Mouse (Mus musculus): ENCODE results near the gene Fntb.
A peak's percentile ranks its signal among the peaks of the same experiment; 100 is the strongest.
"Not testable (repeated sequence)": the region's sequence is repeated elsewhere in the genome, so short reads cannot be mapped to it uniquely, and the experiment has no call there.

The Fntb gene

GRCm38 (mm10) chr12:76837101-76837843 lies 71.9 kb downstream of the Fntb start:
- peak; percentile 99 for DNase-seq (ENCODE audit: low read depth, low spot score)

DNA sequence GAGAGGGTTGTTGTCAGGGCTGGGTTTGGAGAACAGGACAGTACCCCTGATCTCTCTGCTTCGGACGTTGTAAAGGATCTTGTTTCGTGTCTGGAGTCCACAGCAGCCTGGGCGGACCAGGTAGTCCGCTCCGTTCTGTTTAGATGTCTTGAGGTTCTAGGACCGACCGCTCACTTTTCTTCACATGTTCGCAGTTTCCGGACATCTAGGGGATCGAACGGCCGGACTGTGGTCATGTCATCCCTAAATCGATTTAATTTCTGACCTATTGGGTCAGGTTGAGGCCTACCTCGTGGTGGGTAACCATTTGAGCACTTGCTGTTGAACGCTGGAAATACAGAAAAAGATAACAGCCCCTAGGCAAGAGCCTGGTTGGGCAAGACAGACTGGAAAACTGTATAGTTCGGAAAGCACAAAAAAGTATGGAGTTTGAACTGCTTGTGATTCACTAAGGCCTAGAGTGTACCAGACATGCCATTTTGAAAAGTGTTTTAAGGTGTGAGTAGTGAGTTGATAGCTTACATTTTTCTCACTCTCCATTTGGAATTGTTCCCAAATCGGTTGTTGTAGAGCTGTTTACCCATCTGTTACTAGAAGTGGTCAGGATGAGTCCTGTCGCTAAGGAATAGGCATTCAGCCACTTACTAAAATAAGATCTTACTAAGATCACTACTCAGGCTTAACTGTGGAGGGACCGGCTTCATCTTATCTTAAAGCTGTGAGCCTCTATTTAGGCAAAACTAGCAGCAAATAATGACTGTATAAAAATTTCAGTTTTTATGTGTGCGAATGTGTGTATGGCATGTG lies 72.7 kb downstream of the Fntb start:
- peak; percentile 80 for DNase-seq (ENCODE audit: low read depth, low spot score)

- no peak for DNase-seq (ENCODE audit: low read depth, low spot score)
Observed at GRCm38 (mm10) chr12:76839298-76839697, 73.9 kb downstream of the Fntb start.

- DNase-seq (ENCODE audit: low read depth, low spot score): no peak
Observed at GRCm38 (mm10) chr12:76840081-76840480, 74.7 kb downstream of the Fntb start.

GRCm38 (mm10) chr12:76844346-76845061 lies 79.1 kb downstream of the Fntb start:
- DNase-seq (ENCODE audit: low read depth, low spot score): no peak

DNA sequence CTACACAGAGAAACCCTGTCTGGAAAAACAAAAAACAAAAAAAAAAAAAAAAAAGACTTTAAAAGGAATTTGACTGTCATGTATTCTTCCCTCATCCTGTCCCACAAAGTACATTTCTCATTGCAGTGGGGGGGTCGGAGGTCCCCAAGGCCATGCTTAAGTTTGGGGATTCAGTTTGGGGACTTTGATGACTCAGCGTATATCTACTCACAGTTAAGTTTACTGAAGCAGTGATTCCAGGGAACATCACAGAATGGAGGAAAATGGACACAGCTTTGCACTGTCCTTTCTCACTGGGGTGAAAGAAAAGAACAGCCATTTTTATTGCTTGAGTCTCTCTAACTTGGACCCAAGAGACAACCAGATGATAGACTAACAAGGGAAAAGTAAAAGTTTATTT lies 87.0 kb downstream of the Fntb start:
- DNase-seq (ENCODE audit: low read depth, low spot score): no peak

GRCm38 (mm10) chr12:76853378-76854142 lies 88.2 kb downstream of the Fntb start:
- no peak for DNase-seq (ENCODE audit: low read depth, low spot score)

DNA sequence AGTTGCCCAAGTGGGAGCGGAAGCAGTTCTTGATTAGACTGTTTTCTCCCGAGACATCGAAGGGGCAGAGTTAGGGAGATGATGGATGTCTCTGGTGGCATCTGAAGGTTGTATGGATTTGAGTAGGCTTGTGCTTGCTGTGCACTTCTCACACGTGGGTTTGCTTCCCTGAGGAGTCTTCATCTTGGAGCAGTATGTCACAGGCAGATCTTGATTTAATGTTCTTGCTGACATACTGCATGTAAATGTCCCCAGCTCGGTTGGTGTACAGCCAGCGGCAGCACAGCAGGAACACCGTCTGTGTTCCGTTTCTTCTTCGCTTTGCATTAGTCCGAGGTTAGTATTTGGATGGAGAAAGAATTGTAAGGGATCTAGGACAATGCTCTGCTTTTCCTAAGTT lies 91.7 kb downstream of the Fntb start:
- DNase-seq (ENCODE audit: low read depth, low spot score): peak; percentile 74

DNA sequence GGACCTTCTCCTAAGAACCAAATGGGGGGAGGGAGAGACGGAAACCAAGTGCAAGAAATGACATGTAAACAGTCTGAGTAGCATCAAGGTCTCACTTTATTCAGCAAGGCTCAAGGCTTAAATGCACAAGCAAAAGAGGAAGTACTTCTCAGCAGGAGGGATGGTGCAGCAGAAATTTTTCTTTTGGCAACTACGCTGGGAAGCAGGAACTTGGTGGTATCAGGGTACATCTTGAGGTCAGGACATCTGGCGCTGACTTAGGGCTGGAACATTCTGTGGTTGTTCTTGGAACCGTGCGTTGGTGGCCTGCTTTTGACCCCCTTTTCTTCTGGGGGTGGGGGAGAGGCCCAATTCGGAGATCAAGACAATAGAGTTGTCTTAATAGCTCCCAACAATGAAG lies 93.4 kb downstream of the Fntb start:
- not testable (repeated sequence) for DNase-seq (ENCODE audit: low read depth, low spot score)

DNA sequence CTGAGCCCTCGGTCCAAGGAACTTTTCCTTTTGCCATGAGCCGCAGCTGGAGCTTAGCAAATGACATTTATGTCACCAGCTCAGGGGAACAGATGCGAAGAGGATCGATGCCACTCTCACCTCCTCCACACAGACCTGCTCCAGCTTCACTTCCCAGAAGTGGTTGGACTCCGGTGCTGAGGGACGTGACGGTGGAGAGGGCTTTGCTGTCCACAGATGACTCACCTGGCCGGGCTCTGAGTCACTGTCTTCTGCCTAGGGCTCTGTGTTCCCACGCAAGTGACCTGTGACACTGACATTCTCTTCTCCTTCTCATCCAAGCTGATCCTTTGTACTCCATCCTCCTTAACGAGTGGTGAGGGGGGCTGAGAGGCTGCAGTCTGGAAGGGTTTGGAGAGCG lies 98.3 kb downstream of the Fntb start:
- peak; percentile 81 for DNase-seq (ENCODE audit: low read depth, low spot score)

GRCm38 (mm10) chr12:76865266-76865665 lies 99.9 kb downstream of the Fntb start:
- DNase-seq (ENCODE audit: low read depth, low spot score): no peak

GRCm38 (mm10) chr12:76867586-76868280 lies 102.3 kb downstream of the Fntb start:
- DNase-seq (ENCODE audit: low read depth, low spot score): peak; percentile 93

DNA sequence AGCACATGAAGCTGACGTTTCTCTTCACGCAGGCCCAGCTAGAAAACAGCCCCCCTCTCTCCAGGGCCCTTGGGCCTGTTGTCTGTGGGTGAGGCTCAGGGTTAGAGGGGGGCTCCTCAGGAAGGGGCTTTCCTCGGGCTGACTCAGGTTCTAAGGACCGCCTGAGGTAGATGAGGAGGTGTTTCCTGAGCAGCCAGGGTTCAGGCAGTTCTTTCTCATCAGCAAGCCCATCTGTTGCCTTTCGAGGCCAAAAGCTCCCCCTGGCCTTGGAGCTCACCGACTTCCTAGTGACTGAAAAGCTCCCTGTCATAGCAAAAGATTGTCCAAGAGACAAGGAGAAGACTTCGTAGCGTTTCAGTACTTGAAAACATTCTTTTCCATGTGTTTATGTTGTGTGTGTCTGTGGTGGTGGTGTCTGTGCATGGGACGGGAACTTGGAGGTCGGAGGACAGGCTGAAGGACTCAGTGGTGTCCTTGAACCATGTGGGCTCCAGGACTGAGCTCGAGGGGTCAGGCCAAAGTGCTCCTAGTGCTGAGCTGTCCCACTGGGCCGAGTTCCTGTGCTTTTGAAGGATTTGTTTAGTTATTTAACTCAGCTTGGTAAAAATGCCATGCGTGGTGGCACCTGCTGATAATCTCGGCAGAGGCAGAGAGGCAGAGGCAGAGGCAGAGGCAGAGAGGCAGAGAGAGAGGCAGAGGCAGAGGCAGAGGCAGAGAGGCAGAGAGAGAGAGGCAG lies 103.2 kb downstream of the Fntb start:
- peak; percentile 90 for DNase-seq (ENCODE audit: low read depth, low spot score)

DNA sequence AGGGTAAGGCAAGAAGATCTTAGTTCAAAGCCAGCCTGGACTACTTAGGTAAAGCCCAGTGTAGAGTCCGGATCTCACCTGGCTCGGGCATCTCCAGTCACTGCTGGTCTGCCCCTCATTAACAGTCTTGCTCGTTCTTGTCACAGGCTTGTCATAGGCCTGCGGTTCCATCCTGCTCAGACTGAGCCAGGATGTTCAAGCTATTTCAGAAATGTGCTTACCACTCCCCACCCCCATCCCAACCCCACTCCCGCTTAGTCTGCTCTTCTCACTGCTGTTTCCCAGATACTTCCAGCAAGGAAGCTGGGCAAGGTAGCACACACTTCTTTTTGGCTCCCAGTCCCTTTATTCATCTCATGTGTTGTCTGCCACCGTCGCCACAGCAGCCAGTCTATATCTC lies 104.2 kb downstream of the Fntb start:
- peak; percentile 58 for DNase-seq (ENCODE audit: low read depth, low spot score)

GRCm38 (mm10) chr12:76872767-76873316 lies 107.5 kb downstream of the Fntb start:
- DNase-seq (ENCODE audit: low read depth, low spot score): no peak

- no peak for DNase-seq (ENCODE audit: low read depth, low spot score)
Observed at GRCm38 (mm10) chr12:76874826-76875225, 109.4 kb downstream of the Fntb start.

DNA sequence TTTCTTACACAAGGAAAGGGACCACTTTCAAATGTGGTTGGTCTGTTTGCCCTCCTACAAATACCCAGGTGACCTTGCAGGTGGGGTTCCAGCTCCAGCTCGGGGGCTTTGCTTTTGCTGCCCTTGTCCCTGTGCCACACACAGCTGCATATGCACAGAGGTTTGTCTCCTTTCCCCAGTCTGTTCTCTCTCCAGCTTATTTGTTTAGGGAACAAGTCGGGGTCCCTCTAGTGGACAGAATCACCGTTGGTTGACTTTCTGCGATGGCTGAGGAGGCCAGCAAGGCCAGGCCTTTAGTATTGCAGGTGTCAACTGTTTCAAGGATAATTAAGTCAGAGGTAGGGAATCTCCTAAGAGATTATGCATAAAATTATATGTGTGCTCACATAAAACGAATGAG lies 113.9 kb downstream of the Fntb start:
- peak; percentile 94 for DNase-seq (ENCODE audit: low read depth, low spot score)

- DNase-seq (ENCODE audit: low read depth, low spot score): no peak
Observed at GRCm38 (mm10) chr12:76880131-76880530, 114.7 kb downstream of the Fntb start.

- no peak for DNase-seq (ENCODE audit: low read depth, low spot score)
Observed at GRCm38 (mm10) chr12:76883824-76884223, 118.4 kb downstream of the Fntb start.

DNA sequence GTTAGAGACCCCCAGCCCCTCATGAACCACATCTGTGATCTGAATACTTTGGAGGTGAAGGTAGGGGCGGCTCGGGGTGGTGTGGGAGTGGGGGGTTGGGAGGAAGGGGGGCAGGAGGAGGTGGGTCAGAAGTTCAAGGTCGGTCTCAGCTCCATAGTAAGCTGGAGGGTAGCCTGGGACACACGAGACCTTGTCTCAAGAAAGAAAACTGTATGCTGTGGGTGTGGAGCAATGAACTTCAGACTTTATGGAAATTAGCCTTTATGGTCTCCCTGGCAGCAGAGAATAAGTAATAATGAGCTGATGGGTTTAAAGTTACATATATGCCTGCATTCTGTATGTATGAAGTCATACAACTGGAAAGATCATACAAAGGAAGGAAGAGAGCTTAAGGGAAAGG lies 119.7 kb downstream of the Fntb start:
- DNase-seq (ENCODE audit: low read depth, low spot score): no peak
